Mouse (Mus musculus) MEL (cell line): ENCODE data around the gene Tmem199. TPM values are rescaled to one million over a fixed set of nuclear protein-coding genes. Genes with fewer than 3 reads are reported as not detected.
A peak's percentile ranks its signal among the peaks of the same experiment; 100 is the strongest.

Source experiments
- DNase-seq: peaks from one replicate; pipeline ENCODE4 v3.0.0; 2011; ENCODE audit warnings: low read depth, low spot score
- H3K27ac ChIP-seq: 2 replicates; pipeline ENCODE4 v1.5.1; 2012; ENCODE audit warnings: low read depth, mild to moderate bottlenecking, control low read depth, low read length, moderate library complexity; ENCODE audit not compliant: control insufficient read depth
- H3K27me3 ChIP-seq, 2 experiments: fragments of 150-350 bp in 1 of 2; sonication (generic) in 1 of 2; 2 replicates each; pipeline ENCODE4 v1.6.1; 2012; ENCODE audit warnings: low read length in 2 of 2, mild to moderate bottlenecking in 2 of 2, improper control_type of control experiment in 1 of 2, moderate library complexity in 1 of 2; ENCODE audit not compliant: insufficient read depth in 2 of 2, control insufficient read depth in 1 of 2
- H3K36me3 ChIP-seq, 2 experiments: 2 replicates each; pipeline ENCODE4 v1.6.1; 2012 to 2014; ENCODE audit warnings: low read length in 2 of 2, improper control_type of control experiment in 1 of 2, inconsistent platforms in 1 of 2, mild to moderate bottlenecking in 1 of 2; ENCODE audit not compliant: insufficient read depth in 2 of 2, control insufficient read depth in 1 of 2
- H3K4me1 ChIP-seq, 2 experiments: fragments of 150-350 bp in 1 of 2; sonication (generic) in 1 of 2; 2 replicates each; pipeline ENCODE4 v1.6.1; 2012; ENCODE audit warnings: low read length in 2 of 2, improper control_type of control experiment in 1 of 2, mild to moderate bottlenecking in 1 of 2; ENCODE audit not compliant: insufficient read depth in 2 of 2, control insufficient read depth in 1 of 2
- H3K4me3 ChIP-seq, 2 experiments: fragments of 150-350 bp in 1 of 2; sonication (generic) in 1 of 2; 2 replicates each; pipeline ENCODE4 v1.5.1; 2012; ENCODE audit warnings: low read depth in 2 of 2, low read length in 2 of 2, mild to moderate bottlenecking in 2 of 2, moderate library complexity in 2 of 2, control low read depth in 1 of 2, improper control_type of control experiment in 1 of 2; ENCODE audit not compliant: control insufficient read depth in 1 of 2, insufficient read depth in 1 of 2
- H3K79me2 ChIP-seq: 2 replicates; pipeline ENCODE4 v1.6.1; 2012; ENCODE audit warnings: mild to moderate bottlenecking, low read length, moderate library complexity; ENCODE audit not compliant: control insufficient read depth, poor library complexity, insufficient read depth
- H3K9ac ChIP-seq: 2 replicates; pipeline ENCODE4 v1.6.1; 2012; ENCODE audit warnings: low read depth, mild to moderate bottlenecking, control low read depth, low read length, moderate library complexity; ENCODE audit not compliant: control insufficient read depth, poor library complexity, severe bottlenecking
- H3K9me3 ChIP-seq: fragments of 150-350 bp; sonication (generic); replicated peaks from 2 replicates; pipeline ENCODE4 v1.6.1; 2012; ENCODE audit warnings: mild to moderate bottlenecking, low read length, improper control_type of control experiment, moderate library complexity; ENCODE audit not compliant: insufficient read depth
- CTCF ChIP-seq, 3 experiments: IDR thresholded peaks in 2 of 3; conservative IDR thresholded peaks in 1 of 3; 2 replicates each; pipeline ENCODE4 v1.5.1; 2011 to 2012; ENCODE audit warnings: low read length in 3 of 3, low read depth in 2 of 3, mild to moderate bottlenecking in 2 of 3, improper control_type of control experiment in 1 of 3, inconsistent platforms in 1 of 3, mixed read lengths in 1 of 3, moderate library complexity in 1 of 3; ENCODE audit not compliant: control insufficient read depth in 1 of 3, insufficient read depth in 1 of 3, poor library complexity in 1 of 3, severe bottlenecking in 1 of 3
- ELF1 ChIP-seq: IDR thresholded peaks from 2 replicates; pipeline ENCODE4 v1.6.1; 2014; ENCODE audit warnings: low read depth, mild to moderate bottlenecking, inconsistent platforms, low read length, improper control_type of control experiment, moderate library complexity
- EP300 ChIP-seq, 2 experiments: IDR thresholded peaks; 2 replicates each; pipeline ENCODE4 v1.6.1; 2011; ENCODE audit warnings: improper control_type of control experiment in 2 of 2, low read length in 2 of 2, low read depth in 1 of 2, mild to moderate bottlenecking in 1 of 2
- ETS1 ChIP-seq: IDR thresholded peaks from 2 replicates; pipeline ENCODE4 v1.6.1; 2012; ENCODE audit warnings: low read depth, mild to moderate bottlenecking, inconsistent platforms, low read length, improper control_type of control experiment, moderate library complexity
- GATA1 ChIP-seq: IDR thresholded peaks from 2 replicates; pipeline ENCODE4 v1.6.1; 2011; ENCODE audit warnings: low read depth, low read length, improper control_type of control experiment
- HCFC1 ChIP-seq: IDR thresholded peaks from 2 replicates; pipeline ENCODE4 v1.6.1; 2012; ENCODE audit warnings: low read depth, mild to moderate bottlenecking, inconsistent platforms, low read length, improper control_type of control experiment, moderate library complexity
- KAT2A ChIP-seq: conservative IDR thresholded peaks from 2 replicates; pipeline ENCODE4 v1.6.1; 2012; ENCODE audit warnings: low read depth, low read length, improper control_type of control experiment, inconsistent platforms
- MAX ChIP-seq: IDR thresholded peaks from 2 replicates; pipeline ENCODE4 v1.6.1; 2011; ENCODE audit warnings: low read length, improper control_type of control experiment
- MXI1 ChIP-seq: IDR thresholded peaks from 2 replicates; pipeline ENCODE4 v1.6.1; 2011; ENCODE audit warnings: mild to moderate bottlenecking, low read depth, low read length, improper control_type of control experiment
- MYB ChIP-seq: IDR thresholded peaks from 2 replicates; pipeline ENCODE4 v1.6.1; 2011; ENCODE audit warnings: mild to moderate bottlenecking, low read depth, low read length, improper control_type of control experiment
- MYC ChIP-seq: IDR thresholded peaks from 2 replicates; pipeline ENCODE4 v1.6.1; 2011; ENCODE audit warnings: low read depth, mild to moderate bottlenecking, low read length, improper control_type of control experiment, moderate library complexity
- SIN3A ChIP-seq: IDR thresholded peaks from 2 replicates; pipeline ENCODE4 v1.6.1; 2012; ENCODE audit warnings: low read length, improper control_type of control experiment, inconsistent platforms
- TCF12 ChIP-seq: IDR thresholded peaks from 2 replicates; pipeline ENCODE4 v1.6.1; 2014; ENCODE audit warnings: low read depth, mild to moderate bottlenecking, inconsistent platforms, low read length, improper control_type of control experiment, moderate library complexity
- USF1 ChIP-seq: IDR thresholded peaks from 2 replicates; pipeline ENCODE4 v1.6.1; 2014; ENCODE audit warnings: low read depth, mild to moderate bottlenecking, inconsistent platforms, low read length, improper control_type of control experiment, moderate library complexity
- USF2 ChIP-seq, 2 experiments: IDR thresholded peaks; 2 replicates each; pipeline ENCODE4 v1.6.1; 2011 to 2012; ENCODE audit warnings: improper control_type of control experiment in 2 of 2, low read length in 2 of 2, borderline replicate concordance in 1 of 2, inconsistent platforms in 1 of 2, low read depth in 1 of 2, mild to moderate bottlenecking in 1 of 2; ENCODE audit not compliant: insufficient read depth in 1 of 2
- ZKSCAN1 ChIP-seq: IDR thresholded peaks from 2 replicates; pipeline ENCODE4 v1.6.1; 2012; ENCODE audit warnings: low read depth, mild to moderate bottlenecking, inconsistent platforms, low read length, improper control_type of control experiment, moderate library complexity
- polyA plus RNA-seq, 2 experiments: library from polyadenylated mRNA; stranded (reverse) in 1 of 2; unstranded in 1 of 2; fragments of >175 nt in 1 of 2; fragments of >200 nt in 1 of 2; gene quantifications; 2 replicates each; pipeline versions ENCODE4 v1.2.1 to v1.2.4; 2012; ENCODE audit warnings: low replicate concordance in 2 of 2, low read depth in 1 of 2; ENCODE audit not compliant: insufficient read length in 2 of 2, insufficient read depth in 1 of 2, missing spikeins in 1 of 2
- total RNA-seq: library from RNA; depleted of rRNA; stranded (reverse); fragments of 300-350 nt; gene quantifications from 2 replicates; pipeline ENCODE4 v1.2.3, GENCODE M21; 2012

Tmem199 gene
- total and polyA plus RNA-seq, 3 experiments, result 36.5 to 57.1 TPM; not detected in 1

- Histone ChIP-seq H3K36me3 (peaks cover 0 to 20% of the 10 kb centered on the region in 2 experiments; a peak in 2 of 4 replicates), H3K27me3 (no peaks in the 10 kb centered on the region), H3K9ac (peak overlapping the region; percentile 44), H3K4me3 (no peak overlapping the region; a peak in 1 of 4 replicates), H3K9me3 (no peaks in the 10 kb centered on the region), H3K4me1 (peaks cover 21 to 22% of the 10 kb centered on the region in 2 experiments), H3K27ac (peak overlapping the region; percentile 77), H3K79me2 (no peaks in the 10 kb centered on the region)
- DNase-seq, result peak; percentile 57
- TF ChIP-seq ELF1, result 0 out of 2 replicates have a peak, but pooled peaks have one; percentile 29
- 0 out of 2 replicates have a peak, but pooled peaks have one; percentile 55 for TF ChIP-seq MYC
- TF ChIP-seq GATA1, result no peak
- TF ChIP-seq USF2 (IDR thresholded peaks at IDR 0.05; ENCODE audit: borderline replicate concordance in 1 of 2, insufficient read depth in 1 of 2, low read depth in 1 of 2, low read length in 2 of 2), result 0 out of 4 replicates have a peak, but pooled peaks of 1 of the 2 experiments have one; percentile 34
- TF ChIP-seq ZKSCAN1, result no peak
- no peak for TF ChIP-seq CTCF (IDR thresholded peaks at IDR 0.05 in 2 of 3, conservative IDR thresholded peaks at IDR 0.05 in 1 of 3; ENCODE audit: control insufficient read depth in 1 of 3, insufficient read depth in 1 of 3, low read depth in 2 of 3, low read length in 3 of 3, poor library complexity in 1 of 3, severe bottlenecking in 1 of 3)
- peak; percentile 87 for TF ChIP-seq MAX
- TF ChIP-seq USF1, result peak; percentile 77
- peak; percentile 39; the same call in 1 of the 2 replicates for TF ChIP-seq MXI1
- 0 out of 2 replicates have a peak, but pooled peaks have one; percentile 3 for TF ChIP-seq HCFC1
Measured at GRCm38 (mm10) chr11:78556070-78556469, 44.1 kb upstream of the Tmem199 start.

GRCm38 (mm10) chr11:78555623-78556022 lies 43.7 kb upstream of the Tmem199 start:
- Histone ChIP-seq H3K4me1 (peaks cover 24% of the 10 kb centered on the region in 2 experiments), H3K9ac (peak overlapping the region; percentile 44), H3K4me3 (no peak overlapping the region; a peak in 1 of 4 replicates), H3K9me3 (no peaks in the 10 kb centered on the region), H3K27ac (peak overlapping the region; percentile 77), H3K79me2 (no peaks in the 10 kb centered on the region), H3K27me3 (no peaks in the 10 kb centered on the region), H3K36me3 (peaks cover 0 to 22% of the 10 kb centered on the region in 2 experiments; a peak in 2 of 4 replicates)
- TF ChIP-seq HCFC1, result peak; percentile 15; the same call in 1 of the 2 replicates
- TF ChIP-seq MYB, result 0 out of 2 replicates have a peak, but pooled peaks have one; percentile 9
- peak; percentile 58 for TF ChIP-seq SIN3A
- peak; percentile 93 for TF ChIP-seq ETS1
- TF ChIP-seq TCF12, result peak; percentile 88
- peak; percentile 49 to 70; a peak in 3 of 4 replicates for TF ChIP-seq EP300 (IDR thresholded peaks at IDR 0.05; ENCODE audit: low read depth in 1 of 2, low read length in 2 of 2)
- TF ChIP-seq KAT2A, result no peak
- no peak for TF ChIP-seq USF2 (IDR thresholded peaks at IDR 0.05; ENCODE audit: borderline replicate concordance in 1 of 2, insufficient read depth in 1 of 2, low read depth in 1 of 2, low read length in 2 of 2)
- peak; percentile 77 for TF ChIP-seq GATA1
- peak; percentile 83 for TF ChIP-seq MXI1
- DNase-seq, result peak; percentile 70
